Mouse (Mus musculus): ENCODE data around the gene Apoc4. TPM values are rescaled to one million over a fixed set of nuclear protein-coding genes. Genes with fewer than 3 reads are reported as not detected.
"Not testable (repeated sequence)": the region's sequence is repeated elsewhere in the genome, so short reads cannot be mapped to it uniquely, and the experiment has no call there.

Apoc4 gene
- polyA plus RNA-seq, 1 experiment from 2014 or later, result not detected

DNA sequence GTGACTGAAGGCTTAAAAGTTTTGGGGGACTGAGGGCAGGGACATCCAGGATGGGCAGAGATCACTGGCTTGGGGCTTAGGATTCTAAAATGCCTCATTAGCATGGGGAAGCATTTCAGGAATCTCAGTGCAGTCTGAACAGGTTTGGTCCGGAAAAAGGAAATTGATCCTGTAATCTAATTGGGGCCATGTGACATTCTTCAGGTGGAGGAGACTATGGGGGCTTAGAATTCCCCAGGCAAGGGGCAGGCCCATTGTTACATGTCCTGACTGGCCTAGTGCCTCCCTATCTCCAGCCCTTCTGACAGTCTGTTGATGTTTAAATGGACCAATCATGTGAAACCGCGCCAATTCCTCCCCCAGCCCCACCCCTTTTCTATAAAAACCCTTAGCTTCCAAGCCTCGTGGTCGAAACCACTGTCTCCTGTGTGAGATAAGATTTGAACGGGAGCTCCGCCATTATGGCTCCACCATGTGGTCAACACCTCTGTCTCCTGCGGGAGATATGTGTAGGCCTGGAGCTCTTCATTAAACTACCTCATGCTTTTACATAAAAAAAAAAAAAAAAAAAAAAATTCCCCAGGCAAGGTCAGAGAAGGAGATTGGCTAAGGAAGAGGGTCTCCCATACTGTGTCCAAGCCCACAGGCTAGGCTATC is 5.8 kb upstream of the Apoc4 start:
- not testable (repeated sequence) for H3K9ac ChIP-seq (ENCODE audit: low read length); H3K27ac ChIP-seq (ENCODE audit: low read depth, low read length); H3K27me3 ChIP-seq (replicated peaks; ENCODE audit: control insufficient read depth, insufficient read depth, low read length); H3K4me2 ChIP-seq (ENCODE audit: low read length); H3K4me3 ChIP-seq (ENCODE audit: low read depth, low read length); DNase-seq (ENCODE audit: low spot score); H3K36me3 ChIP-seq (ENCODE audit: control insufficient read depth, insufficient read depth, low read length); H3K9me3 ChIP-seq (replicated peaks; ENCODE audit: control insufficient read depth, low read length); H3K4me1 ChIP-seq (ENCODE audit: control insufficient read depth, insufficient read depth, low read length); ATAC-seq
- WGBS, result 76% methylated on average over 8 of the region's 8 CpGs

DNA sequence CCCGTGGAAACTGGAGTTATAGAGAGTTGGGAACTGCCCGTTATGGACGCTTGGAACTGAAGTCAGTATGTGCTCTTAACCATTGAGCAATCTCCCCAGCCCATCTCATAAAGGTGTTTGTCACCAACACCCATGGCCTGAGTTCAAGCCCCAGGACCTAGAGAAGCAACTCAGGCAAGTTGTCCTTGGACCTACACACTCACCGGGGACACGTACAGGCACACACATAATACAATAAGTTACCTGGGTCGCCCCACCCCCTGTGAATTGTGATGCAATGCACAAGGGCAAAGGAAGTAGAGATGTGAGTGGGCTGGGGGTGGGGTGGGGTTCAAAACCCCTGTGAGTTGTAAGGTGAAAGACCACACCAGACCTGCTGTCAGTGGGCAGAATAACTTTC is 5.2 kb upstream of the Apoc4 start:
- Histone ChIP-seq H3K27me3 (replicated peaks; ENCODE audit: control insufficient read depth, insufficient read depth, low read length) (no peaks in the 10 kb centered on the region), H3K4me2 (ENCODE audit: low read length) (no peak overlapping the region), H3K36me3 (ENCODE audit: control insufficient read depth, insufficient read depth, low read length) (no peaks in the 10 kb centered on the region), H3K4me3 (ENCODE audit: low read depth, low read length) (no peak overlapping the region), H3K27ac (ENCODE audit: low read depth, low read length) (no peak overlapping the region), H3K4me1 (ENCODE audit: control insufficient read depth, insufficient read depth, low read length) (no peaks in the 10 kb centered on the region), H3K9me3 (replicated peaks; ENCODE audit: control insufficient read depth, low read length) (no peaks in the 10 kb centered on the region), H3K9ac (ENCODE audit: low read length) (no peak overlapping the region)
- DNase-seq (ENCODE audit: low spot score) (no peak), ATAC-seq (no peak)
- WGBS, result 93% methylated on average over 6 of the region's 6 CpGs

GRCm38 (mm10) chr7:19685374-19685773 is 4.1 kb upstream of the Apoc4 start:
- ATAC-seq, result no peak
- no peaks in the 10 kb centered on the region for H3K9me3 ChIP-seq (replicated peaks; ENCODE audit: control insufficient read depth, low read length)
- H3K27ac ChIP-seq (ENCODE audit: low read depth, low read length), result no peak overlapping the region
- no peak overlapping the region for H3K4me3 ChIP-seq (ENCODE audit: low read depth, low read length)
- H3K36me3 ChIP-seq (ENCODE audit: control insufficient read depth, insufficient read depth, low read length), result no peaks in the 10 kb centered on the region
- no peak for DNase-seq (ENCODE audit: low spot score)
- no peaks in the 10 kb centered on the region for H3K4me1 ChIP-seq (ENCODE audit: control insufficient read depth, insufficient read depth, low read length)
- no peak overlapping the region for H3K9ac ChIP-seq (ENCODE audit: low read length)
- no peak overlapping the region for H3K4me2 ChIP-seq (ENCODE audit: low read length)
- H3K27me3 ChIP-seq (replicated peaks; ENCODE audit: control insufficient read depth, insufficient read depth, low read length), result no peaks in the 10 kb centered on the region
- WGBS, result 73% methylated on average over 4 of the region's 4 CpGs

DNA sequence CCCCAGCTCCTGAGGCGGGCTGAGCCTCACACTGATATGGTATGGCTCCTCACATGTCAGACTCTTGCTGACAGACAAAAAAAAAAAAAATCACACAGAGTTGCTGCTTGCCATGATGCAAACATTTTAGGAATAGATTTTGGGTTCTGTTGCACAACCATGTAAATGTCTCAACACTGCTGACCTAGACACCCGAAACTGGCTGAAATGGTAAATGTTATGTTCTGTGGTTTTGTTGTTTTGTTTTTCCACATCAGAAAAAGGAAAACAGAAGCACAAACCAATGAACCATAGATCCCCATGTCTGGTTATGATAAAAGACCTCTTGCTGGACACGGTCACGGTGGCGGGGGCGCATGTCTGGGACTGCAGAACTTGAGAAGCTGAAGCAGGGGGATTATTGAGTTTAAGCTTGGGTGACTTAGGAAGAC is 2.5 kb upstream of the Apoc4 start:
- H3K4me1 ChIP-seq (ENCODE audit: control insufficient read depth, insufficient read depth, low read length), result no peaks in the 10 kb centered on the region
- H3K36me3 ChIP-seq (ENCODE audit: control insufficient read depth, insufficient read depth, low read length), result no peaks in the 10 kb centered on the region
- H3K9me3 ChIP-seq (replicated peaks; ENCODE audit: control insufficient read depth, low read length), result no peaks in the 10 kb centered on the region
- H3K9ac ChIP-seq (ENCODE audit: low read length), result no peak overlapping the region
- H3K4me2 ChIP-seq (ENCODE audit: low read length), result no peak overlapping the region
- DNase-seq (ENCODE audit: low spot score), result no peak
- H3K4me3 ChIP-seq (ENCODE audit: low read depth, low read length), result no peak overlapping the region
- no peaks in the 10 kb centered on the region for H3K27me3 ChIP-seq (replicated peaks; ENCODE audit: control insufficient read depth, insufficient read depth, low read length)
- no peak overlapping the region for H3K27ac ChIP-seq (ENCODE audit: low read depth, low read length)
- no peak for ATAC-seq
- 92% methylated on average over 6 of the region's 6 CpGs for WGBS

- no peak overlapping the region for H3K4me2 ChIP-seq (ENCODE audit: low read length)
- ATAC-seq (no peak), DNase-seq (ENCODE audit: low spot score) (no peak)
- no peak overlapping the region for H3K27ac ChIP-seq (ENCODE audit: low read depth, low read length)
- H3K4me1 ChIP-seq (ENCODE audit: control insufficient read depth, insufficient read depth, low read length), result no peaks in the 10 kb centered on the region
- H3K36me3 ChIP-seq (ENCODE audit: control insufficient read depth, insufficient read depth, low read length), result no peaks in the 10 kb centered on the region
- H3K9me3 ChIP-seq (replicated peaks; ENCODE audit: control insufficient read depth, low read length), result no peaks in the 10 kb centered on the region
- no peak overlapping the region for H3K9ac ChIP-seq (ENCODE audit: low read length)
- WGBS, result 78% methylated on average over 3 of the region's 3 CpGs
- no peaks in the 10 kb centered on the region for H3K27me3 ChIP-seq (replicated peaks; ENCODE audit: control insufficient read depth, insufficient read depth, low read length)
- no peak overlapping the region for H3K4me3 ChIP-seq (ENCODE audit: low read depth, low read length)
Observed at GRCm38 (mm10) chr7:19682979-19683378, 1.7 kb upstream of the Apoc4 start.

DNA sequence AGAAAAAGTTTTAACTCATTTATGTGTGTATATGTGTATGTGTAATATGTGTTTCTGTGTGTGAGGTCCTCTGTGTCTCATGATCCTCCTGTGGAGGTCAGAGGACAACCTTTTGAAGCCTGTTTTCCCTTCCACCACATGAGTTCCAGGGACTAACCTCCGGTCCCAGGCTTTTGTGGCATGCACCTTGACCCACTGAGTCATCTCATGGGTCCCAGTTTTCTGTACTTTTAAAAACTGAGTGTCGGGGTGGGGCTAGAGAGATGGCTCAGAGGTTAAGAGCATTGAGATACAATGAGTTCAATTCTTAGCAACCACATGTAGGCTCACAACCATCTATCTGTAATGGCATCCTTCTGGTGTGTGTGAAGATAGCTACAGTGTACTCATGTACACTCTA is 577 bp downstream of the Apoc4 start:
- 88% methylated on average over 2 of the region's 2 CpGs for WGBS
- Histone ChIP-seq H3K4me1 (ENCODE audit: control insufficient read depth, insufficient read depth, low read length) (no peaks in the 10 kb centered on the region), H3K9me3 (replicated peaks; ENCODE audit: control insufficient read depth, low read length) (no peaks in the 10 kb centered on the region)

GRCm38 (mm10) chr7:19678901-19679300 is 2.4 kb downstream of the Apoc4 start:
- WGBS, result 90% methylated on average over 3 of the region's 3 CpGs
- no peak overlapping the region for H3K4me2 ChIP-seq (ENCODE audit: low read length)
- no peak overlapping the region for H3K4me3 ChIP-seq (ENCODE audit: low read depth, low read length)
- DNase-seq (ENCODE audit: low spot score) (no peak), ATAC-seq (no peak)
- no peaks in the 10 kb centered on the region for H3K9me3 ChIP-seq (replicated peaks; ENCODE audit: control insufficient read depth, low read length)
- H3K4me1 ChIP-seq (ENCODE audit: control insufficient read depth, insufficient read depth, low read length), result no peaks in the 10 kb centered on the region
- no peaks in the 10 kb centered on the region for H3K27me3 ChIP-seq (replicated peaks; ENCODE audit: control insufficient read depth, insufficient read depth, low read length)
- H3K27ac ChIP-seq (ENCODE audit: low read depth, low read length), result no peak overlapping the region
- H3K36me3 ChIP-seq (ENCODE audit: control insufficient read depth, insufficient read depth, low read length), result no peaks in the 10 kb centered on the region
- no peak overlapping the region for H3K9ac ChIP-seq (ENCODE audit: low read length)

More for the DNA sequence above, 577 bp downstream of the Apoc4 start:
- H3K27me3 ChIP-seq (replicated peaks; ENCODE audit: control insufficient read depth, insufficient read depth, low read length), result no peaks in the 10 kb centered on the region
- H3K36me3 ChIP-seq (ENCODE audit: control insufficient read depth, insufficient read depth, low read length), result no peaks in the 10 kb centered on the region
- H3K4me2 ChIP-seq (ENCODE audit: low read length), result no peak overlapping the region
- no peak for DNase-seq (ENCODE audit: low spot score)
- H3K27ac ChIP-seq (ENCODE audit: low read depth, low read length), result no peak overlapping the region
- H3K9ac ChIP-seq (ENCODE audit: low read length), result no peak overlapping the region
- no peak overlapping the region for H3K4me3 ChIP-seq (ENCODE audit: low read depth, low read length)
- no peak for ATAC-seq

DNA sequence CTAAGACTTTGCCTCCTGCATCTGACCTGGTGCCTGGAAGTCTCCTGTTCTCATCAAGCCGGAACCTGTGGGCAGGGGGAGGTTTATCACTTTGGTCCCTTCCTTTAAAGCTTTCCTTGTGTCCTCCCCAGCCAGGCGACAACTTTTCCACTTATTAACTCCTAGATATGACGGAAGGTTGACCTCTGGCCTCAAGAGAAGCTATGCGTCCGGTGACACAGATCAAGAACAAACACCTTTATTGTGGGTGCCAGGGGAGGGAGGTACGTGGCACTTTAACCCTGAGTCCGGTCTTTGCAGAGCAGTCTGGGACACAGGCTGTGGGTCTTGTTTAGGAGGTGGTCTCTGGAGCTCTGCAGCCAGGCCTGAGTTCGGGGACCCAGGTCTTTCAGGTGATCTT is 3.4 kb downstream of the Apoc4 start, which contains the start of gene Apoc2:
Apoc2 (minus strand) TSS at position 70 of the 400 bp plus-strand sequence.
- 83% methylated on average over 8 of the region's 8 CpGs for WGBS
- ATAC-seq (no peak), DNase-seq (ENCODE audit: low spot score) (no peak)

GRCm38 (mm10) chr7:19676662-19677061 is 4.6 kb downstream of the Apoc4 start:
- Histone ChIP-seq H3K27ac (ENCODE audit: low read depth, low read length) (no peak overlapping the region), H3K9me3 (replicated peaks; ENCODE audit: control insufficient read depth, low read length) (no peaks in the 10 kb centered on the region), H3K27me3 (replicated peaks; ENCODE audit: control insufficient read depth, insufficient read depth, low read length) (no peaks in the 10 kb centered on the region), H3K4me2 (ENCODE audit: low read length) (no peak overlapping the region), H3K9ac (ENCODE audit: low read length) (no peak overlapping the region), H3K36me3 (ENCODE audit: control insufficient read depth, insufficient read depth, low read length) (no peaks in the 10 kb centered on the region), H3K4me1 (ENCODE audit: control insufficient read depth, insufficient read depth, low read length) (no peaks in the 10 kb centered on the region), H3K4me3 (ENCODE audit: low read depth, low read length) (no peak overlapping the region)
- DNase-seq (ENCODE audit: low spot score) (no peak), ATAC-seq (no peak)
- WGBS, result 68% methylated on average over 1 of the region's 1 CpGs

More for the DNA sequence above, 3.4 kb downstream of the Apoc4 start, which contains the start of gene Apoc2:
- Histone ChIP-seq H3K27ac (ENCODE audit: low read depth, low read length) (no peak within 1 kb of the TSS), H3K27me3 (replicated peaks; ENCODE audit: control insufficient read depth, insufficient read depth, low read length) (no peaks in the 10 kb centered on the region), H3K9ac (ENCODE audit: low read length) (no peak within 1 kb of the TSS), H3K4me3 (ENCODE audit: low read depth, low read length) (no peak within 1 kb of the TSS), H3K4me2 (ENCODE audit: low read length) (no peak within 1 kb of the TSS), H3K9me3 (replicated peaks; ENCODE audit: control insufficient read depth, low read length) (no peaks in the 10 kb centered on the region), H3K36me3 (ENCODE audit: control insufficient read depth, insufficient read depth, low read length) (no peaks in the 10 kb centered on the region), H3K4me1 (ENCODE audit: control insufficient read depth, insufficient read depth, low read length) (no peaks in the 10 kb centered on the region)

Measured in forebrain, embryonic 14.5 days (tissue).